In the genomic region with DNA sequence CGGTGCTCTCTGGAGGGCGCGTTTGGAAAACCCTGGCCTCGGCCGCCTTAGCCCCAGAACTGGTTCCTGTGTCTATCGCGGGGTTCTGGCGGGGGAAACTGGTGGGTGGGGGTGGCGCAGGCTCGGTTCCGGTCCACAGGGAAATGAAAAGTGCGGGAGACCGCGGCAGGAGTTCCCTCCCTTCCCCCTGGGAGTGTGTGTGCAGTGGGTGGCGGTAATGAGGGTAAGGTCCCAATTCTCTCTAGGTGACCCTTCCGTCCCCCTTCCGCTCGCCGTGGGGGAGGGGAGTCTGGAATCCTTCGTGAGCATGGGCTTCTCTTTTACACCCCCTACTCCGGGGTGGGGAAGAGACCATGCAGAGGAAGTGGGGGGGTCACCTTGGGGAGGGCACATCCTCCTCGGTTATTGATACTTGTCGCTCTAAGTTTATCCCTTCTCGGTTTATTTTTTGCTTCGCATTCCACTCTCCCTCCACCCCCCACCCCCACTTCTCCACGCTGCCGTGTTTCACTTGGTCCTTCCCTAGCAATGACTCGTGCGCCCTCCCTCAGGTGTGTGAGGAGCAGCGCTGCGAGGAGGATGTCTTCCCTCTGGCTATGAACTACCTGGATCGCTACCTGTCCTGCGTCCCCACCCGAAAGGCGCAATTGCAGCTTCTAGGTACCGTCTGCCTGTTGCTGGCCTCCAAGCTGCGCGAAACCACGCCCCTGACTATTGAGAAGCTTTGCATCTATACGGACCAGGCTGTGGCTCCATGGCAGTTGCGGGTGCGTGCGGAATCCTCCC, we compare ENCODE assay signal across 8 mouse cellular contexts. TPM values are rescaled to one million over a fixed set of nuclear protein-coding genes. Genes with fewer than 3 reads are reported as not detected.
A peak's percentile ranks its signal among the peaks of the same experiment; 100 is the strongest.
DNase-seq lines count a peak whose midpoint lies in the region; ATAC-seq and TF ChIP-seq lines count a peak whose summit lies in the region.

No protein-coding gene starts in this region.

- peaks cover 1% of the 10 kb centered on the region; the same call in 1 of the 2 replicates for H3K36me3 ChIP-seq in kidney, adult 2 months (ENCODE audit: control insufficient read depth, insufficient read depth, low read length)
- H3K36me3 ChIP-seq in lung, embryonic 16.5 days (ENCODE audit: control insufficient read depth, insufficient read depth, low read length), result peaks cover 11% of the 10 kb centered on the region

- DNase-seq in right cerebral cortex, postnatal 4 days, result peak; percentile 37
- DNase-seq in right cerebral cortex, postnatal 36 days (ENCODE audit: low spot score in 2 of 2), result no peak
- peak; percentile 49 to 57 for DNase-seq in cerebellum, postnatal 10 days
- DNase-seq in heart, adult 9 months (ENCODE audit: low spot score in 2 of 2), result peak; percentile 57 to 62
- peak; percentile 60 for DNase-seq in kidney, adult 2 months
- peak; percentile 61 to 70 for DNase-seq in spleen, postnatal 10 days (ENCODE audit: low spot score in 2 of 2)
- no peak for DNase-seq in layer of hippocampus, postnatal 14 days (ENCODE audit: low spot score in 2 of 2)

- H3K4me1 ChIP-seq in kidney, adult 2 months (ENCODE audit: control insufficient read depth, insufficient read depth, low read length), result peaks cover 15% of the 10 kb centered on the region
- peaks cover 32% of the 10 kb centered on the region for H3K4me1 ChIP-seq in lung, embryonic 16.5 days (replicated peaks; ENCODE audit: control insufficient read depth, insufficient read depth, low read length)

- 1% methylated on average over 43 of the region's 43 CpGs for WGBS in kidney, adult 2 months
- WGBS in lung, embryonic 16.5 days, result under 1% methylated on average over 42 of the region's 43 CpGs

- peak overlapping the region; percentile 90 for H3K4me3 ChIP-seq in kidney, adult 2 months (ENCODE audit: insufficient read depth, low read depth, low read length)
- peak overlapping the region; percentile 63 for H3K4me3 ChIP-seq in lung, embryonic 16.5 days (ENCODE audit: low read length)

- no peak for TF ChIP-seq CTCF in kidney, adult 2 months (conservative IDR thresholded peaks at IDR 0.05; ENCODE audit: insufficient read depth, insufficient read length, low read depth, low read length)

- peak overlapping the region; percentile 88 for H3K4me2 ChIP-seq in lung, embryonic 16.5 days (ENCODE audit: low read depth, low read length)

- no peak for TF ChIP-seq POLR2A in kidney, adult 2 months (IDR thresholded peaks at IDR 0.05; ENCODE audit: low read depth, low read length)

- peak overlapping the region; percentile 70 for H3K27ac ChIP-seq in kidney, adult 2 months (ENCODE audit: insufficient read depth, low read depth, low read length)
- peak overlapping the region; percentile 94 for H3K27ac ChIP-seq in lung, embryonic 16.5 days (ENCODE audit: low read length)

- H3K9ac ChIP-seq in lung, embryonic 16.5 days (ENCODE audit: low read length), result peak overlapping the region; percentile 79

- ATAC-seq in lung, embryonic 16.5 days (ENCODE audit: low read depth), result 0 out of 2 replicates have a peak, but pooled peaks have one; percentile 1

- no peaks in the 10 kb centered on the region for H3K27me3 ChIP-seq in kidney, adult 2 months (replicated peaks; ENCODE audit: control insufficient read depth, insufficient read depth, low read length)
- no peaks in the 10 kb centered on the region for H3K27me3 ChIP-seq in lung, embryonic 16.5 days (ENCODE audit: control insufficient read depth, insufficient read depth, low read depth, low read length)

- no peaks in the 10 kb centered on the region for H3K9me3 ChIP-seq in lung, embryonic 16.5 days (ENCODE audit: control insufficient read depth, low read length)

RNA-seq across cellular contexts. Expression of a gene that starts 16.9 kb away (rescaled TPM):
- 7.9 and 8.3 TPM in 2 replicates for polyA plus RNA-seq in kidney, adult 2 months (2012; rRNA removed)
- 17.0 and 19.4 TPM in 2 replicates for polyA plus RNA-seq in lung, embryonic 16.5 days (2015; fragmentation: Nextera tagmentation; extraction: Ambion mirVana)
- 10 to 100 TPM; 17.7 to 21.0 TPM for total RNA-seq in layer of hippocampus, postnatal 14 days (2021)

RNA-seq across cellular contexts. Expression of a gene that starts 17.0 kb away (rescaled TPM):
- 22.8 and 25.3 TPM in 2 replicates for polyA plus RNA-seq in kidney, adult 2 months (2012; rRNA removed)
- 50.1 and 51.6 TPM in 2 replicates for polyA plus RNA-seq in lung, embryonic 16.5 days (2015; fragmentation: Nextera tagmentation; extraction: Ambion mirVana)
- 10 to 100 TPM; 26.3 to 32.3 TPM for total RNA-seq in layer of hippocampus, postnatal 14 days (2021)

RNA-seq across cellular contexts. Expression of a gene that starts 17.0 kb away (rescaled TPM):
- 0.45 and 0.64 TPM in 2 replicates for polyA plus RNA-seq in kidney, adult 2 months (2012; rRNA removed)
- polyA plus RNA-seq in lung, embryonic 16.5 days (2015; fragmentation: Nextera tagmentation; extraction: Ambion mirVana), result 1.8 and 2.2 TPM in 2 replicates
- total RNA-seq in layer of hippocampus, postnatal 14 days (2021), result 1 to 10 TPM; 6.1 to 6.6 TPM

RNA-seq across cellular contexts. Expression of a gene that starts 36.1 kb away (rescaled TPM):
- 5.1 and 5.3 TPM in 2 replicates for polyA plus RNA-seq in kidney, adult 2 months (2012; rRNA removed)
- 2.5 and 2.6 TPM in 2 replicates for polyA plus RNA-seq in lung, embryonic 16.5 days (2015; fragmentation: Nextera tagmentation; extraction: Ambion mirVana)
- 10 to 100 TPM; 12.2 to 13.1 TPM for total RNA-seq in layer of hippocampus, postnatal 14 days (2021)

Comparison
In these comparisons a context has a peak if more than half of its experiments do, and no peak if none do; other contexts are left out.
1. DNase-seq: peak in right cerebral cortex, postnatal 4 days (single experiment), cerebellum, postnatal 10 days (2 of 2), heart, adult 9 months (2 of 2), kidney, adult 2 months (single experiment) and spleen, postnatal 10 days (2 of 2); none in right cerebral cortex, postnatal 36 days (0 of 2) and layer of hippocampus, postnatal 14 days (0 of 2).